Mouse (Mus musculus): Measurements from ENCODE around the gene Prr15. TPM values are rescaled to one million over a fixed set of nuclear protein-coding genes. Genes with fewer than 3 reads are reported as not detected.

Prr15 gene
- polyA plus RNA-seq, 1 experiment from 2014 or later, result 0.64 TPM

- no peak overlapping the region for H3K4me2 ChIP-seq (replicated peaks)
- peaks cover 27% of the 10 kb centered on the region for H3K4me1 ChIP-seq
- ATAC-seq (ENCODE audit: low FRiP score, low read depth), result no peak
- no peak overlapping the region for H3K27ac ChIP-seq (replicated peaks)
- peaks cover 46% of the 10 kb centered on the region for H3K27me3 ChIP-seq
- 48% methylated on average over 11 of the region's 11 CpGs for WGBS
- H3K9me3 ChIP-seq, result no peaks in the 10 kb centered on the region
- H3K36me3 ChIP-seq, result no peaks in the 10 kb centered on the region
- H3K4me3 ChIP-seq, result no peak overlapping the region
- no peak overlapping the region for H3K9ac ChIP-seq (replicated peaks)
These were observed 7.5 kb downstream of the Prr15 start for GRCm38 (mm10) chr6:54333116-54333651.

GRCm38 (mm10) chr6:54333652-54334396 lies 8.2 kb downstream of the Prr15 start:
- Histone ChIP-seq H3K9ac (replicated peaks) (no peak overlapping the region), H3K4me3 (no peak overlapping the region), H3K4me1 (peaks cover 27% of the 10 kb centered on the region), H3K9me3 (no peaks in the 10 kb centered on the region), H3K27me3 (peaks cover 40% of the 10 kb centered on the region), H3K36me3 (no peaks in the 10 kb centered on the region), H3K27ac (replicated peaks) (no peak overlapping the region), H3K4me2 (replicated peaks) (no peak overlapping the region)
- ATAC-seq (ENCODE audit: low FRiP score, low read depth), result no peak
- WGBS, result 33% methylated on average over 9 of the region's 9 CpGs

GRCm38 (mm10) chr6:54337321-54337720 lies 11.7 kb downstream of the Prr15 start:
- Histone ChIP-seq H3K4me2 (replicated peaks) (no peak overlapping the region), H3K9ac (replicated peaks) (no peak overlapping the region), H3K4me1 (peaks cover 17% of the 10 kb centered on the region), H3K9me3 (no peaks in the 10 kb centered on the region), H3K4me3 (no peak overlapping the region), H3K27ac (replicated peaks) (no peak overlapping the region), H3K27me3 (peaks cover 20% of the 10 kb centered on the region; the same call in 1 of the 2 replicates), H3K36me3 (no peaks in the 10 kb centered on the region)
- 82% methylated on average over 6 of the region's 6 CpGs for WGBS
- ATAC-seq (ENCODE audit: low FRiP score, low read depth), result no peak

- no peak overlapping the region for H3K9ac ChIP-seq (replicated peaks)
- no peak overlapping the region for H3K4me3 ChIP-seq
- no peak overlapping the region for H3K4me2 ChIP-seq (replicated peaks)
- ATAC-seq (ENCODE audit: low FRiP score, low read depth), result no peak
- no peaks in the 10 kb centered on the region for H3K9me3 ChIP-seq
- no peaks in the 10 kb centered on the region for H3K4me1 ChIP-seq
- no peaks in the 10 kb centered on the region for H3K36me3 ChIP-seq
- H3K27me3 ChIP-seq, result 0 out of 2 replicates have a peak, but pooled peaks cover 4% of the 10 kb centered on the region
- 88% methylated on average over 5 of the region's 5 CpGs for WGBS
- no peak overlapping the region for H3K27ac ChIP-seq (replicated peaks)
These were observed 15.5 kb downstream of the Prr15 start for GRCm38 (mm10) chr6:54341133-54341532.

- H3K9me3 ChIP-seq, result no peaks in the 10 kb centered on the region
- H3K27me3 ChIP-seq, result no peaks in the 10 kb centered on the region
- 88% methylated on average over 10 of the region's 10 CpGs for WGBS
- no peak for ATAC-seq (ENCODE audit: low FRiP score, low read depth)
- H3K4me3 ChIP-seq, result no peak overlapping the region
- H3K27ac ChIP-seq (replicated peaks), result no peak overlapping the region
- no peak overlapping the region for H3K4me2 ChIP-seq (replicated peaks)
- no peaks in the 10 kb centered on the region for H3K36me3 ChIP-seq
- no peaks in the 10 kb centered on the region for H3K4me1 ChIP-seq
- H3K9ac ChIP-seq (replicated peaks), result no peak overlapping the region
These were observed 16.6 kb downstream of the Prr15 start for GRCm38 (mm10) chr6:54342223-54342622.

- H3K27me3 ChIP-seq, result no peaks in the 10 kb centered on the region
- no peak overlapping the region for H3K27ac ChIP-seq (replicated peaks)
- H3K4me1 ChIP-seq, result no peaks in the 10 kb centered on the region
- no peak overlapping the region for H3K9ac ChIP-seq (replicated peaks)
- no peak for ATAC-seq (ENCODE audit: low FRiP score, low read depth)
- no peak overlapping the region for H3K4me3 ChIP-seq
- H3K9me3 ChIP-seq, result no peaks in the 10 kb centered on the region
- H3K36me3 ChIP-seq, result no peaks in the 10 kb centered on the region
- 87% methylated on average over 5 of the region's 5 CpGs for WGBS
- no peak overlapping the region for H3K4me2 ChIP-seq (replicated peaks)
These were observed 26.2 kb downstream of the Prr15 start for GRCm38 (mm10) chr6:54351860-54352259.

GRCm38 (mm10) chr6:54352931-54353690 lies 27.5 kb downstream of the Prr15 start:
- Histone ChIP-seq H3K9me3 (no peaks in the 10 kb centered on the region), H3K27ac (replicated peaks) (no peak overlapping the region), H3K27me3 (no peaks in the 10 kb centered on the region), H3K4me1 (no peaks in the 10 kb centered on the region), H3K4me3 (no peak overlapping the region), H3K9ac (replicated peaks) (no peak overlapping the region), H3K36me3 (no peaks in the 10 kb centered on the region), H3K4me2 (replicated peaks) (no peak overlapping the region)
- no peak for ATAC-seq (ENCODE audit: low FRiP score, low read depth)
- WGBS, result 73% methylated on average over 14 of the region's 14 CpGs

- Histone ChIP-seq H3K4me3 (no peak overlapping the region), H3K9me3 (no peaks in the 10 kb centered on the region), H3K36me3 (no peaks in the 10 kb centered on the region), H3K27ac (replicated peaks) (no peak overlapping the region), H3K4me2 (replicated peaks) (no peak overlapping the region), H3K4me1 (no peaks in the 10 kb centered on the region), H3K9ac (replicated peaks) (no peak overlapping the region), H3K27me3 (no peaks in the 10 kb centered on the region)
- WGBS, result 88% methylated on average over 5 of the region's 5 CpGs
- no peak for ATAC-seq (ENCODE audit: low FRiP score, low read depth)
These were observed 28.1 kb downstream of the Prr15 start for GRCm38 (mm10) chr6:54353698-54354097.

GRCm38 (mm10) chr6:54355626-54356025 lies 30.0 kb downstream of the Prr15 start:
- no peak for ATAC-seq (ENCODE audit: low FRiP score, low read depth)
- Histone ChIP-seq H3K4me2 (replicated peaks) (no peak overlapping the region), H3K9ac (replicated peaks) (no peak overlapping the region), H3K4me1 (no peaks in the 10 kb centered on the region), H3K9me3 (no peaks in the 10 kb centered on the region), H3K4me3 (no peak overlapping the region), H3K27me3 (no peaks in the 10 kb centered on the region), H3K36me3 (no peaks in the 10 kb centered on the region), H3K27ac (replicated peaks) (no peak overlapping the region)
- 76% methylated on average over 6 of the region's 6 CpGs for WGBS

GRCm38 (mm10) chr6:54362526-54363324 lies 37.1 kb downstream of the Prr15 start:
- Histone ChIP-seq H3K36me3 (no peaks in the 10 kb centered on the region), H3K9ac (replicated peaks) (no peak overlapping the region), H3K4me3 (no peak overlapping the region), H3K27ac (replicated peaks) (no peak overlapping the region), H3K4me2 (replicated peaks) (no peak overlapping the region), H3K9me3 (no peaks in the 10 kb centered on the region), H3K4me1 (0 out of 2 replicates have a peak, but pooled peaks cover 3% of the 10 kb centered on the region), H3K27me3 (peaks cover 15% of the 10 kb centered on the region)
- WGBS, result 92% methylated on average over 12 of the region's 12 CpGs
- no peak for ATAC-seq (ENCODE audit: low FRiP score, low read depth)

- H3K9ac ChIP-seq (replicated peaks), result no peak overlapping the region
- H3K27me3 ChIP-seq, result peaks cover 17% of the 10 kb centered on the region
- H3K9me3 ChIP-seq, result no peaks in the 10 kb centered on the region
- no peak for ATAC-seq (ENCODE audit: low FRiP score, low read depth)
- no peaks in the 10 kb centered on the region for H3K36me3 ChIP-seq
- H3K27ac ChIP-seq (replicated peaks), result no peak overlapping the region
- 40% methylated on average over 12 of the region's 12 CpGs for WGBS
- no peak overlapping the region for H3K4me2 ChIP-seq (replicated peaks)
- H3K4me3 ChIP-seq, result no peak overlapping the region
- 0 out of 2 replicates have a peak, but pooled peaks cover 3% of the 10 kb centered on the region for H3K4me1 ChIP-seq
These were observed 38.9 kb downstream of the Prr15 start for GRCm38 (mm10) chr6:54364406-54365136.
